Mouse (Mus musculus) hindbrain, embryonic 16.5 days (tissue): Measurements from ENCODE around the gene Krt31. TPM values are rescaled to one million over a fixed set of nuclear protein-coding genes. Genes with fewer than 3 reads are reported as not detected.

Experiments
- ATAC-seq: fragments of 200-750 bp; cut with Nextera tagmentation; 2 replicates; pipeline ENCODE4 v1.8.0; 2017; ENCODE audit warnings: moderate TSS enrichment, moderate library complexity
- H3K27ac ChIP-seq: fragments of 300-500 bp; sonication (generic); 2 replicates; pipeline ENCODE4 v1.5.1; 2014; ENCODE audit warnings: low read depth, mild to moderate bottlenecking, control low read depth, low read length, moderate library complexity
- H3K27me3 ChIP-seq: fragments of 300-500 bp; sonication (generic); replicated peaks from 2 replicates; pipeline ENCODE4 v1.6.1; 2014; ENCODE audit warnings: low read length; ENCODE audit not compliant: control insufficient read depth, insufficient read depth
- H3K36me3 ChIP-seq: fragments of 300-500 bp; sonication (generic); 2 replicates; pipeline ENCODE4 v1.6.1; 2014; ENCODE audit warnings: mild to moderate bottlenecking, low read length, moderate library complexity, mixed read lengths; ENCODE audit not compliant: control insufficient read depth, insufficient read depth
- H3K4me1 ChIP-seq: fragments of 300-500 bp; sonication (generic); 2 replicates; pipeline ENCODE4 v1.6.1; 2014; ENCODE audit warnings: low read depth, low read length; ENCODE audit not compliant: control insufficient read depth, insufficient read depth
- H3K4me2 ChIP-seq: fragments of 300-500 bp; sonication (generic); 2 replicates; pipeline ENCODE4 v1.6.1; 2014; ENCODE audit warnings: mild to moderate bottlenecking, low read length, control low read depth, moderate library complexity
- H3K4me3 ChIP-seq: fragments of 300-500 bp; sonication (generic); 2 replicates; pipeline ENCODE4 v1.5.1; 2014; ENCODE audit warnings: mild to moderate bottlenecking, low read length, control low read depth, moderate library complexity
- H3K9ac ChIP-seq: fragments of 300-500 bp; sonication (generic); 2 replicates; pipeline ENCODE4 v1.6.1; 2014; ENCODE audit warnings: low read depth, mild to moderate bottlenecking, control low read depth, low read length, moderate library complexity
- H3K9me3 ChIP-seq: fragments of 300-500 bp; sonication (generic); 2 replicates; pipeline ENCODE4 v1.6.1; 2014; ENCODE audit warnings: mild to moderate bottlenecking, low read length, moderate library complexity; ENCODE audit not compliant: control insufficient read depth
- WGBS: fragments of 180-500 bp; shearing (Covaris S2); extraction: QIAGEN DNeasy Blood & Tissue Kit; methylation state at CpG from one replicate; pipeline ENCODE4 v1.1.7; 2014; 5-methylcytosine and 5-hydroxymethylcytosine counted together
- polyA plus RNA-seq: library from polyadenylated mRNA; unstranded; fragments of >200 nt; fragmentation: Nextera tagmentation; extraction: Ambion mirVana; gene quantifications from 2 replicates; pipeline ENCODE4 v1.2.1, GENCODE M21; 2015

Gene Krt31
- polyA plus RNA-seq, result not detected in 2 replicates

GRCm38 (mm10) chr11:100050451-100050850, at the start of gene Krt31:
Krt31 (minus strand) TSS chr11:100050551.
- H3K9me3 ChIP-seq, result no peaks in the 10 kb centered on the region
- H3K4me3 ChIP-seq, result no peak within 1 kb of the TSS
- 83% methylated on average over 3 of the region's 3 CpGs for WGBS
- no peak within 1 kb of the TSS for H3K27ac ChIP-seq
- H3K4me1 ChIP-seq, result no peaks in the 10 kb centered on the region
- H3K36me3 ChIP-seq, result no peaks in the 10 kb centered on the region
- no peak within 1 kb of the TSS for H3K4me2 ChIP-seq
- H3K27me3 ChIP-seq, result no peaks in the 10 kb centered on the region
- no peak for ATAC-seq
- H3K9ac ChIP-seq, result no peak within 1 kb of the TSS

- H3K9ac ChIP-seq, result no peak overlapping the region
- no peaks in the 10 kb centered on the region for H3K27me3 ChIP-seq
- H3K36me3 ChIP-seq, result no peaks in the 10 kb centered on the region
- H3K27ac ChIP-seq, result no peak overlapping the region
- 76% methylated on average over 9 of the region's 9 CpGs for WGBS
- H3K9me3 ChIP-seq, result no peaks in the 10 kb centered on the region
- ATAC-seq, result no peak
- H3K4me2 ChIP-seq, result no peak overlapping the region
- no peaks in the 10 kb centered on the region for H3K4me1 ChIP-seq
- H3K4me3 ChIP-seq, result no peak overlapping the region
Observed at GRCm38 (mm10) chr11:100097819-100098218, 47.5 kb upstream of the Krt31 start.

GRCm38 (mm10) chr11:100096141-100096540, 45.8 kb upstream of the Krt31 start, which contains the start of gene Krt35:
Krt35 (minus strand) TSS chr11:100096241.
- Histone ChIP-seq H3K4me2 (no peak within 1 kb of the TSS), H3K27me3 (no peaks in the 10 kb centered on the region), H3K4me1 (no peaks in the 10 kb centered on the region), H3K4me3 (no peak within 1 kb of the TSS), H3K9me3 (no peaks in the 10 kb centered on the region), H3K36me3 (no peaks in the 10 kb centered on the region), H3K9ac (no peak within 1 kb of the TSS), H3K27ac (no peak within 1 kb of the TSS)
- WGBS, result 84% methylated on average over 9 of the region's 9 CpGs
- no peak for ATAC-seq

- Histone ChIP-seq H3K4me1 (no peaks in the 10 kb centered on the region), H3K4me3 (no peak overlapping the region), H3K27me3 (no peaks in the 10 kb centered on the region), H3K4me2 (no peak overlapping the region), H3K9me3 (no peaks in the 10 kb centered on the region; the same call in 1 of the 2 replicates), H3K9ac (no peak overlapping the region), H3K27ac (no peak overlapping the region), H3K36me3 (no peaks in the 10 kb centered on the region)
- ATAC-seq, result no peak
- 68% methylated on average over 7 of the region's 7 CpGs for WGBS
Observed at GRCm38 (mm10) chr11:100088378-100089025, 38.2 kb upstream of the Krt31 start.

GRCm38 (mm10) chr11:100087861-100088260, 37.5 kb upstream of the Krt31 start, which contains the start of gene Krt32:
Krt32 (minus strand) TSS chr11:100088226.
- Histone ChIP-seq H3K4me2 (no peak within 1 kb of the TSS), H3K27me3 (no peaks in the 10 kb centered on the region), H3K27ac (no peak within 1 kb of the TSS), H3K9ac (no peak within 1 kb of the TSS), H3K4me3 (no peak within 1 kb of the TSS), H3K36me3 (no peaks in the 10 kb centered on the region), H3K4me1 (no peaks in the 10 kb centered on the region), H3K9me3 (no peaks in the 10 kb centered on the region; the same call in 1 of the 2 replicates)
- WGBS, result 91% methylated on average over 10 of the region's 10 CpGs
- ATAC-seq, result no peak

GRCm38 (mm10) chr11:100073873-100074272, 23.5 kb upstream of the Krt31 start:
- ATAC-seq, result no peak
- Histone ChIP-seq H3K4me1 (no peaks in the 10 kb centered on the region), H3K9me3 (no peaks in the 10 kb centered on the region), H3K4me2 (no peak overlapping the region), H3K27me3 (no peaks in the 10 kb centered on the region), H3K36me3 (no peaks in the 10 kb centered on the region), H3K9ac (no peak overlapping the region), H3K27ac (no peak overlapping the region), H3K4me3 (no peak overlapping the region)
- WGBS, result 56% methylated on average over 1 of the region's 1 CpGs

GRCm38 (mm10) chr11:100067293-100068036, 17.1 kb upstream of the Krt31 start:
- H3K9ac ChIP-seq, result no peak overlapping the region
- no peaks in the 10 kb centered on the region for H3K36me3 ChIP-seq
- 80% methylated on average over 17 of the region's 17 CpGs for WGBS
- H3K27me3 ChIP-seq, result no peaks in the 10 kb centered on the region
- H3K4me2 ChIP-seq, result no peak overlapping the region
- H3K9me3 ChIP-seq, result no peaks in the 10 kb centered on the region
- H3K4me1 ChIP-seq, result no peaks in the 10 kb centered on the region
- H3K27ac ChIP-seq, result no peak overlapping the region
- ATAC-seq, result no peak
- H3K4me3 ChIP-seq, result no peak overlapping the region

GRCm38 (mm10) chr11:100066236-100067010, 16.1 kb upstream of the Krt31 start:
- no peaks in the 10 kb centered on the region for H3K4me1 ChIP-seq
- no peaks in the 10 kb centered on the region for H3K36me3 ChIP-seq
- H3K4me2 ChIP-seq, result no peak overlapping the region
- H3K27me3 ChIP-seq, result no peaks in the 10 kb centered on the region
- no peak for ATAC-seq
- H3K9ac ChIP-seq, result no peak overlapping the region
- H3K9me3 ChIP-seq, result no peaks in the 10 kb centered on the region
- H3K4me3 ChIP-seq, result no peak overlapping the region
- H3K27ac ChIP-seq, result no peak overlapping the region
- WGBS, result 53% methylated on average over 12 of the region's 12 CpGs

GRCm38 (mm10) chr11:100058875-100059274, 8.5 kb upstream of the Krt31 start:
- no peaks in the 10 kb centered on the region for H3K27me3 ChIP-seq
- no peaks in the 10 kb centered on the region for H3K4me1 ChIP-seq
- H3K9ac ChIP-seq, result no peak overlapping the region
- no peaks in the 10 kb centered on the region for H3K36me3 ChIP-seq
- ATAC-seq, result no peak
- H3K4me3 ChIP-seq, result no peak overlapping the region
- H3K27ac ChIP-seq, result no peak overlapping the region
- no peak overlapping the region for H3K4me2 ChIP-seq
- 69% methylated on average over 8 of the region's 8 CpGs for WGBS
- no peaks in the 10 kb centered on the region for H3K9me3 ChIP-seq
